Mouse (Mus musculus) urinary bladder, postnatal 36 days (tissue): ENCODE measurements around the gene Chic1.

Experiments
- DNase-seq, 2 experiments: peaks; one replicate each; pipeline ENCODE4 v3.0.0; 2022; ENCODE audit warnings: low spot score in 2 of 2, mixed read lengths in 1 of 2

The Chic1 gene

DNA sequence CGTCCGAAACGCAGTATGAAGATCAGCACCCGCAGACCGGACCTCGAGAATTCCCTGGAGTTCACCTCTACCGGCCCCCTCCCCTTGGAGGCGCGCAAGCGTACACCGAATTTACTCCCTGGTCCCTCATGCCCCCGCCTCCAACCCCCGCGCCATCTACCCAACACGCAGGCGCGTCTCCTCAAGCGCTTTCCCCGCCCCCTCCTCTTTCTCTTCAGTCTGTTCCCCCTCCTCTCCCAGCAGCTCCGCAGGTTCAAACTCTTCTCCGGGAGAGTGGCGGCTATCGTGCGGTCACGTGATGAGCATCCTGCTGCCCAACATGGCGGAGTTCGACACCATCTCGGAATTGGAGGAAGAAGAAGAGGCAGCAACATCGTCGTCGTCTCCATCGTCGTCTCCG lies at the start of gene Chic1:
Gene Chic1, plus strand, starts transcription at position 190 of the 400 bp plus-strand sequence.
- DNase-seq = peak; percentile 11 to 55

DNA sequence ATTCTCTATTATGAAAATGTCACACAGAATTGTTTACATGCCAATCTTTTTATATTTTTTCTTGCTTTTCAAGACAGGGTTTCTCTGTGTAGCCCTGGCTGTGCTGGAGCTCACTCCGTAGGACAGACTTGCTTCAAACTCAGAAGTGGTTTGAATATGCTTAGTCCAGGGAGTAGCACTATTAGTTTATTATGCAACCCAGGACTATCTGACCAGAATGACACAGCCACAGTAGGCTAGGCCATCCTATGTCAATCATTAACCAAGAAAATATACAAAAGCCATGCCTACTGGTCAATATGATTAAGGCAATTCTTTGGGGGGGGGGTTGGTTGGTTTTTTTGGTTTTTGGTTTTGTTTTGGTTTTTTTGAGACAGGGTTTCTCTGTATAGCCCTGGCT lies 48.0 kb upstream of the Chic1 start:
- DNase-seq = no peak

DNA sequence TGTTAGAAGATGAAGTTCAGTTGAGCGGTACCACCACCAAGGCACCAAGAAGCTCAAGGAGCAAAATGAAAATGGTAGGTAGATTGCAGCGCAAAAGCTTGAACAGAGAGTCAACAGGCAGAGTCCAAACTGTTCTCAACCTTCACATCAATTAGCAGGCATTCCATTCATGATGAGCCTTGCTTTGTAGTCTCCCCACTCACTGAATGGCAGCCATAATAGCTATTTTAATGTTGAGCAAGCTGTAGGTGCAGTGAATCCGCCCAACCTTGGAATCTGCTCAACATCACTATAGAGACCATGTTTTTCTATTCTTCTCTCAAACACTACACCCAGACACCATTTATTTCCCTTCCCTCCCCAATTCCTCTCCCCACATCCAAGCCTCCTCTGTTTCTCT lies 44.6 kb upstream of the Chic1 start:
- DNase-seq = no peak

DNA sequence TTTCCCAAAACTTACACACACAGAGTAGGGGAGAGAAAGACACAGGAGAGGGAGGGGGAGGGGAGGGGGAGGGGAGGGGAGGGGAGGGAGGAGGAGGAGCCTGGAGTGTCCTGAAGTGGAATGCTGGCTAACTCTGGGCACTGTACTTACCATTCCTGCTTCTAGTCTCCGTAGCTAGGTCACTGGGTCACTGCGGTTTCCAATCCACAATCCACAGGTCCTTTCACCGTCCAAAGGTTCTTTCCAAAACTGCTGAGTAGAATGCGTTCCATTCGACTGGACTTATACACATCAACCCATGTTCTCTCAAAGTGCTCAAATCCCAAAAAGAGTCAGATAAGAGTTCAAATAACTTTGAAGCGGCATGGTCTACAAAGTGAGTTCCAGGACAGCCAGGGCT lies 42.1 kb upstream of the Chic1 start:
- DNase-seq = no peak

DNA sequence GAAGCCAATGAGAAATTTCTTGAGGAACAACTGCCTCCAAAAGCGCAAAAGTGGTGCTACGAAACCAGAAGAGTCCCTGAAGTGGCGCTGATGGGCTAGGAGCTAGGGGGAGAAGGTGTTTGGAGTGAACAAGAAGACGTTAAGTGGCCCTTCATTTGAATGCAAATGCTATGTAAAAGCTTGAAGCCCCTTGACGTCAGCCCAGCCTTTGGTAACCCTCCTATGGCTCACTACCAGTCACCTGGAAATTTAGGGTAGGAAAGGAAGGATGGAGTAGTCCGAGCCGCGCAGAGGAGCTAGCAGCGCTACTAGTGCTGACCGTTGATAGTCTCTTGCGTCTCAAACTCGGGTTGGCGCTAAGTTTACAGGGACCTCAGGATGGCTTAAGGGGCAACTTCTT lies 35.1 kb upstream of the Chic1 start, which contains the start of gene Cdx4:
Gene Cdx4, plus strand, starts transcription at position 253 of the 400 bp plus-strand sequence.
- DNase-seq = no peak

DNA sequence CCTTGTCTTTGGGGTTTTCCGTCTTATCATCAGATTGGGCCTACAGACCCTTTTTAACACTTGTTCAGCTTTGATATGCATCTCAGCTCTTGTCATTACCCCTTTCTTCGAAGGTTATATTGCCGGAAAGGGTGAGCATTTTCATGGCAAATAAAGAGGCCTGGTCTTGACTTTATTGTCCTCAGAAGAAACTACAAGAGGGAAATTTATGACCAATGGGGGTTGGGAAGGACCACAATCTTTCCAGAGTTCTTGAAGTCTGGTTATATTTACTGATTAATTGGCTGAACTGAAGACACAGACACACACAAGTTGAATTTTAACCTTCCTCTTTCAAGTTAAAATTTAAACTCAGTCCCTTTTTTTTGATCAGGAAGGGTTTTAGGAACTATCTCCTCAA lies 30.4 kb upstream of the Chic1 start:
- DNase-seq = no peak

DNA sequence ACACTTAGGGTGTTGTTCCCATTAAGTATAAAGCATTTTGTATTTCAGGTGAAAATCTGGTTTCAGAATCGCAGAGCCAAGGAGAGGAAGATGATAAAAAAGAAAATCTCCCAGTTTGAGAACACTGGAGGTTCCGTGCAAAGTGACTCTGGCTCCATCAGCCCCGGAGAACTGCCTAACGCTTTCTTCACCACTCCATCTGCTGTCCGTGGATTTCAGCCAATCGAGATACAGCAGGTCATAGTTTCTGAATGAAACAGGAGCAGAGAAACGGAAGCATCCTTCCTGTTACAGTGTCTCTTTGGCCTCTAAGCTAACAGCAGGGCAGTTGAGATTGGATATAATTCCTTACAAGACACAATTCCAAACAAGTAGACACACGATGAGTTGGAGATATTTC lies 26.9 kb upstream of the Chic1 start:
- DNase-seq = no peak

DNA sequence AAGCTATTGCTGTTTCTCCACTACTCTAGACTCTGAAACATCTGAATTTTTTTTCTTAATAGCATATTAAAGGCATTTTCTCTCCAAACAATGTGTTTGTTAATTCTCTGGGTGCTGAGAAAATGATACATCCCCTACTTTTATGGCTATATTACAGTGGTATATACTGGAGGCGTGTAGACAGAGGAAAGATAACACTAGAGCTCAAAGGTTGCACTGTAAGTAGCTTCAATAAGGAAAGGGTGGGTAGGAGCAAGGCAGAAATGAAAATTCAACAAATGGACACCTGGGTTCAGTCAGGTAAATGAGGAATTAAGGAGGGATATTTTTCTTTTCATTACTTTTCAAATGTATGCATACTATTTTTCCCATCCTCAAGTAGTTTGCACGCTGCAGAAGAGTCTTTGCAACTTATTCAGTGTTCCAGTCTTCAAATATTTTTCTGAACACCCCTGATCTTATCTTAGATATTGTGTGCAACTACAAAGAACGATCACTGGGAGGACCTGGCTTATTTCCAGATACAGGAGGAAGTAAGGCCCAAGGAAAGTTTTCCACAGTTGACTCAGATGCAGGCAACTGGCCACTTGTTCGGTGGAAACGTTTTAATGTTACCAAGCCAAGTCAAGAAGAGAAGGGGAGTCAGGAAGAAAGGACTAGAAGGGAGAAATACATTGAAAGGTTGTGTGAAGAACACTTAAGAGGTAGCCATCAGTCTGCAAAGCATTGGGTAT lies 25.0 kb upstream of the Chic1 start:
- no peak for DNase-seq

DNA sequence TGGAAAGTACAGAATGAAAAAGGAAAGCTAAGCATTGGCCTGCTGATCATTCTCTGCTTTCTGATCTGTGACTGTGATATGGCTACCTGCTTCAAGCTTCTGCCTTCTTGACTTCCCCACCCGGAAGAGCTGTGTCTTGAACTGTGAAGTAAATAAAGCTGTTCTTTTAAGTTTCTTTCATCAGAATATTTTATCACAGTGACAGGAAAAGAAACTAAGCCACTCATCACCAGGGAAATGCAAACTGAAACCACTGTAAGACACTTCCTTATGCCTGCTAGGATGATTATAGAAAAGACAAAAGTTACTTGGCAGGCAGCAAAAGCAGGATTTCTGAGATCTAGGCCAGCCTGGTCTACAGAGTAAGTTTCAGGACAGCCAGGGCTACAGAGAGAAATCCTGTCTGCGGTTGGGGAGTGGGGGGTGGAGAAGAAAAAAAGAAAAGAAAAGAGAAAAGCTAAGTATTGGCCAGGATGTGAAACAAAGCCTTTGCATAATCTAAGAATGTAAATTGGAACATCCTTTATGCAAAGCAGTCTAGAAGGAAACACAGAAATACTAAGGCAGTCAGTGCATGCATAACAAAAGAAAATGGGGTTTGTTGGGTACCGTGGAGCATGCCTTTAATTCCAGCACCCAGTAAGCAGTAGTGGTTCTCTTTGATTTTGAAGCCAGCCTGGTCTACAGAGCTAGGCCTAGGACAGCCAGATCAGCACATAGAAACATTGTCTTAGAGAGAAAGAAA lies 14.7 kb upstream of the Chic1 start:
- DNase-seq = no peak

DNA sequence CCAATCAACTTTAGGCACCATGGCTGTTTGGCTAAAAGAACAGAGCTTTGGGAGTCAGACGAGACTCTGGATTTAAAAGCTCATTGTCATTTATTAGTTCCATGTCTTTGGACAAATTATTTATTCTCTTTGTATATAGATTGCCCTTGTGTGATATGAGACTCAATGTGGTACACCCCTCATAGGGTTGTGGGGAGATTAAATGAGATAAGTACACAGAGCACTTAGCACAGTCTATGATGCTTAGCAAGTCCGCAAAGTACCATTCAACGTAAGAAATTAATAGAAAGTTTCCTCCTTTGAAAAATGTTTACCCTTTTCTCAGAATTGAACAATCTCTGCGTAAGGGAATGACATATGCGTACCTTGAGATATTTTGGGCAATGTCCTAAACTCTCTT lies 492 bp upstream of the Chic1 start:
- DNase-seq = no peak

DNA sequence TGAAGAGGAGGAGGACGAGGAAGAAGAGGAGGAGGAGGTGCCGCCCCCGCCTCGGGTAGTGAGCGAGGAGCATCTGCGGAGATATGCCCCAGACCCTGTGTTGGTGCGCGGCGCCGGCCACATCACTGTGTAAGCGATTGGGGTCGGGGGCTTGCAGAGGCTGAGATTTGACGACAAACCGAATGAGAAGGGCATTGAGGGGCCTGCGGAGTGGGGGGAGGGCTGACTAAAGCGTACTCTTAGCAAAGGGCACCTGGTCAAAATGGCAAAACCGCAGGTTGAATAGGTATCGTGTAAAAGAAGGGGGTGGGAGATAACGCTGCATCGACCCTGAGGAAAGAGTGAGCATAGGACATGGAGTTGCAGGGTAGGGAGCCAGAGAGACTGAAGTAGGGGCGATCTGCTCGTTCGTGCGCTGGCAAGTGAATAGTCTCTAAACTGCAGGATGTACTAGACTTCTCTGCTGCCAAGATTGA lies 523 bp downstream of the Chic1 start:
- peak in 1 of 2 experiments; percentile 0 for DNase-seq

DNA sequence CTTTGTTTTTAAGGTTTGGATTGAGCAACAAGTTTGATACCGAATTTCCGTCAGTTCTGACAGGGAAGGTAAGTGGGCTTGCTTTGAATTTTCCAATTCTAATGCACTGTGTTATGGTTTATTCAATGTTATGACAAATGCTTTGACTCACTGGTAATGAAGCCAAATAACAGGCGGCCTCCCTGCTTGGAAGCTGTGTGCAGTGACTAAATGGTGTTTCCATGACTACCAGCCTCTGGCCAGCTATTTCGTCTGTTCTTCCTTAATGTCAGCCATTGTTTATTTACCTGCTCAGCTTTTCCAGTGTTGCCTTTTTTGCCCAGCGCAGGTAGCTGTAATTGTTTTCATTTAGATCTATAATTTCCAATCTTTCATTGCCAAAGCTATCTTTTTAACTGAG lies 9.9 kb downstream of the Chic1 start:
- DNase-seq = no peak

DNA sequence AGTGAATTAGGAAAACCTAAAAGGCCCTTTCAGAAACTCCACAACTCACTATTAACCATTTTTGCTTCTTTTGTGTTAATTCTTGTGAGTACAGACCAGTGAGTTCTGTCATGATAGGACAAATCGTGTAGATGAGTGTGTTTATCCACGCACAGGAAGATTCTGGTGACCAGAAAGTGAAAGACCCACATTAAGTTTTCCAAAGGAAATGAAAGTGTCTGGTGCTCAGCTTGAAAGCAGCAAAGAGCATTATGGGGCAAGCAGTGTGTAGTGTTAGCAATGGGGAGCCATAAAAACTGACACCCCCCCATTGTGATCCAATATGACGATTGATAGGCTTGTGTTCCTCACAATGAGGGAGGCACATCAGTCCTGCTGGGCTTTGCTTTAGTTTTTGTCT lies 12.4 kb downstream of the Chic1 start:
- DNase-seq = no peak

DNA sequence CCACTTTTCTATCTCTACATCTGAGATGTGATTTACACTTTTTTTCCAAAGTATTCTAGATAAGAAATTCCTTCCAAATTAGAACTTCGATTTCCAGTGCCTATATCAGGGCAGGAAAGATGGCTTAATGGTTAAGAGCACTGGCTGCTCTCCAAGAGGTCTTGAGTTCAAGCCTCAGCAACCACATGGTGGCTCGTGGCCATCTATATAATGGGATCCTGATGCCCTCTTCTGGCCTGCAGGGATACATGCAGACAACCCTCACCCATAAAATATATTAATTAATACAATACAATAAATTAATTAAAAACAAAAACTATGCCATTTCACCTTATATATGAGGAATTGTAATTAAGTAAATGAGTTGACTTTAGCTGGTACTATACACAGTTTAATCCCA lies 14.9 kb downstream of the Chic1 start:
- no peak for DNase-seq

DNA sequence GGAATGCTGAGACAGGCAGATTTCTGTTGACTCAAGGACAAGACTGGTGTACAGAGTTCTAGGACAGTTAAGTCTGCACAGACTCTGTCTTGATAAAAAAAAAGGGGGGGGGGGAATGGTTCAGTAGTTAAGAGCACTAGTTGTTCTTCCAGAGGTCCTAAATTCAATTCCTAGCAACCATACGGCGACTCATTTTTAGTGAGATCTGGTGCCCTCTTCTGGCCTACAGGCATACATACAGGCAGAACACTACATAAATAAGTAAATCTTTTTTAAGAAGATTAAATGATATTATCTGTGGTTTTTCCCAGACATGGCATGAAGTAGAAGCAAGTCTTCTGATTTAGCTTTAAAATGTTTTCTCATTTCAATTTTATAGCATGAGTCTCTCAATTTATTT lies 15.4 kb downstream of the Chic1 start:
- DNase-seq = no peak

DNA sequence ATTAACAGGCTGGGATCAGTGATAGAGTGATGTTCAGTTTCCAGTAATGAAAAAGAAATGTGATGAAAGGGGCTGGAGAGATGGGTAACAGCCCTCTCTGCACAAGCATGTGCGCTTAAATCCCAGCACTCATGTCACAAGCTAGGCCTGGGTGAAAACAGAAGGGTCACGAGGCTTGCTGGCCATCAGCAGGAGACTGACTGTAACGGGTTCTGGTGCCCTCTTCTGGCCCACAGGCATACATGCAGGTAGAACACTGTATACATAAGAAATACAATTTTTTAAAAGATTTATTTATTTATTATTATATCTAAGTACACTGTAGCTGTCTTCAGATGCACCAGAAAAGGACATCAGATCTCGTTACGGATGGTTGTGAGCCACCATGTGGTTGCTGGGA lies 18.0 kb downstream of the Chic1 start:
- DNase-seq = no peak

DNA sequence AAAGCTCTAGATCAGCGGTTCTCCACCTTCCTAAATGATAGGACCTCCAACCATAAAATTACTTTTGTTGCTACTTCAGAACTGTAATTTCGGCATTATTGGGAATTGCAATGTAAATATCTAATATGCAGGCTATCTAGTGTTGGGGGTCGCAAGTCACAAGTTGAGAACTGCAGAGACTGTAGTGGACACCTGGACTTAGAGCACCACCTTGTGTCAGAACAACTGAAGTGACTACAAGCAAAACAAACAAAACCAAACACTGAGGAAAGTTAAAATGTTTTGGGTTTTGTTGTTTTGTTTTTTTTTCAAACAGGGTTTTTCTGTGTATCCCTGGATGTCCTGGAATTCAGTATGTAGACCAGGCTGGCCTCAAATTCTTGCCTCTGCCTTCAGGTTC lies 28.3 kb downstream of the Chic1 start:
- DNase-seq = no peak

DNA sequence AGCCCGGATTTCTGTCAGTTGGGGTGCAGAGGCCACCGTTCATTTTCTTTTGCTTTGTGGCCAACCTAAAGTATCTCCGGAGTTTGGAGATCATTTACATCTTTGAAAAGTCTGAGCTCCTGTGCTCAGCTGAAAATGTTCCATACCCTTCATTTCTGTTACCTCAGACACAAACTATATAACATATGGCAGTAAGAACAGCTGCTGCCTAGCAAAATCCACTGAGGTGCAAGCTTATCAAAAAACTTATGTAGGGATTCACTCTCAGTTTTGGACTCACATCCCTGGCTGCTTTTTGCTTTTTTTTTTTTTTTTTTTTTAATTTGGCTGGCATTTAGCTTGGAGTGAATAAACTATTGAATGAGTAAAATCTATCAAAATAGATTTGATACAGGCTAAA lies 31.9 kb downstream of the Chic1 start:
- DNase-seq = no peak

DNA sequence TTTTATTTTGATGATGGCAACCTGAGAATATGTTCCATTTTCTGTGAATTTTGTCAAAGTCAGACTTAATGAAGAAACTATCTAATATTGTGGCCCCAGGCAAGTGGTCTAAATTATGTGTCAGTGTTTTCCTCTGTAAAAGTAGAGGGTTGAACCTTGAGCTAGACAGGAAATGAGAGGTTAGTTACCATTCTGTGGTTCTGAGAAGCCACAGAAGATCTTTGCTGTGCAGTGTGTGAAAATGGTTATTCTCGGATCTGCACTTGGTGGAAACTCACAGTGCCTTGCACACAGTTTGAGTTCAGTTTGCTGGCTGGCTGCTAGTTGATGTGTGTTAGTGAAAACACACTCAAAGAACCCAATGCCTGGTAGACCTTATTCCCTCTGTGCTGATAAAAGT lies 37.6 kb downstream of the Chic1 start:
- no peak for DNase-seq

DNA sequence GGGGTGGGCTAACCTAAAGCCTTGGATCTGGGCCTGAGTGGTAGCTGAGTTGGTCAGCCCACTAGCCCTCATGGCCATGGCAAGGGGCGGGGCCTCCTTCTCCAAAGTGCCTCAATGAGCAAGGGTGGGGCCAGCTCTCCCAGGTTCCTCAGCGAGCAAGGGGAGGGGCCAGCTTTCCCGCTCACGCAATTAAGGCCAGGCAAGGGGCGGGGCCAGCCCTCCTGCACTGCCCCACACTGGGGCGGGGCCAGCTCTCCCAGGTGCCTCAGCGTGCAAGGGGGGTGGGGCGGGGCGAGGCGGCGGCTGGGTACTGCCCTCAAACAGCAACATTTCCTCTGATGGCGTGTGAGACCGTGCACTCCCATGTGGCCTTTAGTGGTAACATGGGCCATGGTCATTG lies 48.7 kb downstream of the Chic1 start:
- no peak for DNase-seq

DNA sequence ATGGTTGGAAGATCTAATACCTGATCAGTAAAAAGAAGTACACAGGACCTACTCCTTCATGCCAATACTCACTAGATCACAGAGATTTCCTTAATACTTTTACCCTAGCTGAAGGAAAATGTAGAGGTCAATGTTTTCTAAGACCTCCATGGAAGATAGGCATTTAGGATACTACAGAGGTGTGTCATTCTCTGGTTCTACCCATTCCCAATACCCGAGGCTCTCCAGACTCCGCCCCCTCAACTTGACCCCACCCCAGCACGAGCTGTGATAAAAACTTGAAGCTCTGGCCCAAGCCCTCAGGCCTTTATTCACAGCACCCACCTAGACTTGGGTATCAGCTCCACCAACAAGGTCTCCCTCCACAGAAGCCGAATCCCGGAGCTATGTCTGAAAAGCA lies 57.9 kb downstream of the Chic1 start, which contains the start of gene Tsx:
Gene Tsx, plus strand, starts transcription at position 301 of the 400 bp plus-strand sequence.
- no peak for DNase-seq

DNA sequence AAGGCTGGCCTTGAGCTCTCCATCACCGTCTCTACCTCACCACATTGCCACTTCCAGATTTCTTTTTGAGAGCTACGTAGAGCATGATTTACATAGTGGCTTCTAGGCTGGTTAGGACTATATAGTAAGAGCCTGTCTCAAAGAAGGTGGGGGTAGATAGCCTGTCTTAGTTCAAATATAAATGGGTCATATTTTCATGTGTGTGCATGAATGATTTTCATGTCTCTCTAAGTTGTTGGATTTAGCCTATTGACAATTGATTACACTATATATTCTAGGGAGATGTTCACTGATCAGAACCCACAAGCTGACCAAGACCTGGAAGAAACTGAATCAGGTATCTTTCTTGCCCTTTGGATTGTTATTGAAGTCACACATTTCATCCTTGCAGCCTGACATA lies 65.4 kb downstream of the Chic1 start, which contains the start of gene Gm26992:
Gene Gm26992, plus strand, starts transcription at position 301 of the 400 bp plus-strand sequence.
- no peak for DNase-seq

DNA sequence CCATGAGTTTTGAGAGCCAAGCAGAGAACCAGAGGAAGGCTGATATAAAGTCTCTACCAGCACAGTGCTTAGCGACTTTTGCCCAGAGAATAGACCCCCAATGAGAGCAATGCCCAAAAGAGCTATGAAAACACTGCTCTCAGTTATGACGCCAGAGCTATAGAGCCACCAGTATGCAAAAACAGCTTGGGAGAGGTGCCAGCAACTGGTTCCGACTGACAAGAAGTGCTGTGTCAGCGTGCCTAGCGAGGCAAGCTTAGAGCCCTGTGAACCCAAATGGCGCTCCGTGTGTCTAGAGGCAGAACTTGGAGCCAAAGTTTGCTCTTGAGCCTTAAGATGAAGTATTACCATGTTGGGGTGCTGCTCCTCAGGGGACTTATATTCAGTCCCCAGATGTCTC lies 71.4 kb downstream of the Chic1 start:
- no peak for DNase-seq
